Mouse (Mus musculus): ENCODE data around the gene Rgs6. TPM values are rescaled to one million over a fixed set of nuclear protein-coding genes. Genes with fewer than 3 reads are reported as not detected.

Gene Rgs6
- polyA plus RNA-seq, 1 experiment from 2014 or later = 4.5 TPM

DNA sequence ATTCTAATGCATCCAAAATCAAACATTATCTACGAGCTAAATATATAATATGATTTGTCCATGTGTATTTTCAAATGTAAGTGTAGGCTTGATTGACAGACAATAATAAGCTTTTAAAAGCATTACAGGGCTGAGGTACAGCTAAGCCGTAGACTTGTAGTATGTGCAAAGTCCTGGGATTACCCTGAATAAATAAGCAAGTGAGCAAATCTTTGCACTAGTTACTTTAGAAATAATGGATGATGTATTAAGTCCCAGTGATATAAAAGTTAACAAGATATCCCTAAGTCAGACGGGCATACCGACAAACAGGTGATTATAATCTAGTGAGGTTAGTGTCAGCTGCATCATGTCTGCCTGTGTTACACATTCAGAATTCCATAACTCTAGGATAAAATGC is 326.0 kb downstream of the Rgs6 start:
- Histone ChIP-seq H3K4me1 (no peaks in the 10 kb centered on the region), H3K27ac (no peak overlapping the region)

DNA sequence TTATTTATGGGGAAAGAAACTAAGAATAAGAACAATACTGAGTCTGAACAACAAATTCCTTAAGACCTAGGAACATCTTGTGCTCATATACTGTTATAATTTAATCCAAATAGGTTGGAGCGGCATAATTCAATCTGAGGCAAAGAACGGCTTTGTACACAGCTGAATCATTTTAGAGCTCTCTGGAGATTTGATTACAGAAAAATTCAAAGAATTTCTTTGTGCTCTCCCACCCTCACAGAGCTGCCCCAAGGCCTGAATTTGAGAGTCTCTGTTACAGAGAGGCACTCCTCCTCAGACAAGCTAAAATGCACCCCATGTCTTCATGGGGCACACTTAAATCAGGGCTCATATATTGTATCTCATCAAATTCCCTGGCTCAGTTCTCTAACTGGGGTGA is 332.1 kb downstream of the Rgs6 start:
- no peak for ATAC-seq
- Histone ChIP-seq H3K4me2 (no peak overlapping the region), H3K4me3 (no peak overlapping the region), H3K9ac (no peak overlapping the region), H3K27me3 (no peaks in the 10 kb centered on the region), H3K36me3 (ENCODE audit: poor library complexity, severe bottlenecking) (no peaks in the 10 kb centered on the region), H3K9me3 (replicated peaks) (no peaks in the 10 kb centered on the region), H3K27ac (no peak overlapping the region), H3K4me1 (no peaks in the 10 kb centered on the region)
- 43% methylated on average over 2 of the region's 2 CpGs for WGBS

More for the DNA sequence above, 326.0 kb downstream of the Rgs6 start:
- H3K9ac ChIP-seq = no peak overlapping the region
- no peaks in the 10 kb centered on the region for H3K9me3 ChIP-seq (replicated peaks)
- no peaks in the 10 kb centered on the region for H3K27me3 ChIP-seq
- H3K36me3 ChIP-seq (ENCODE audit: poor library complexity, severe bottlenecking) = no peaks in the 10 kb centered on the region
- 89% methylated on average over 4 of the region's 4 CpGs for WGBS
- no peak overlapping the region for H3K4me3 ChIP-seq
- ATAC-seq = no peak
- no peak overlapping the region for H3K4me2 ChIP-seq

DNA sequence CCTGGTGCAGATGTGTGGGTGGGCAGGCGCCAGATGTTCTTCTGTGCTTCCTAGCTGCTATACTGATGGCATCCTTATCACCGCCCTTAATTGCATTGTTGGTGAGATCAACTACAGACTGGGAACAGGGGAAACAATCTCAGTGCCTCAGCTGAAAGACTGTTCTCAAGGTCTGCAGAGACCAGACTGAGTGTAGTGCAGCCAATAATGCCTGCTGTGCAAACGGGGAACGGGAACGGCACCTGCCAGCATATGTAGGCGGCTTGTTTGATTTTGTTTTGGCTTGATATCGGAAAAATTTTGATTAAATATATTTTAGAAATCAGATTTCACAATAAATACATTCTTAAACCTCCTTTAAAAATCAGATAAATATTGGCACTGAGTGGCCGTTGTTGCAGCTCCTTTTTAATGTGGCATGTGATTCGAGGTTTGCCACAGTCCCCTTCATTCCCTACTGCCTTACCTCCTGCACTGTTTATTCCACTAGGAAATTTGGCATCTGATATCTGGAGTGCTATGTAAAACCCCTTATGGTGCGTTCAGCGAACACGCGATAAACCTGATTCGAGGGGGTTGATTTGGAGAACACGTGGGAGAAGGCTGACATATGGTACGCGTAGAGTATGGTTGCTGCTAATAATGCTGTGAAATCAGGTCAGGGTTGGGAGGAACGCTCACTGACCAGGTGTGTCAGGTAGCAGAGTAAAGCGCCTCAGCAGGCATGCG is 333.4 kb downstream of the Rgs6 start:
- no peak overlapping the region for H3K4me3 ChIP-seq
- ATAC-seq = no peak; the same call in 1 of the 2 replicates
- no peaks in the 10 kb centered on the region for H3K36me3 ChIP-seq (ENCODE audit: poor library complexity, severe bottlenecking)
- no peak overlapping the region for H3K4me2 ChIP-seq
- H3K27ac ChIP-seq = no peak overlapping the region
- no peaks in the 10 kb centered on the region for H3K27me3 ChIP-seq
- H3K9ac ChIP-seq = no peak overlapping the region
- H3K9me3 ChIP-seq (replicated peaks) = no peaks in the 10 kb centered on the region
- H3K4me1 ChIP-seq = no peaks in the 10 kb centered on the region
- 88% methylated on average over 20 of the region's 20 CpGs for WGBS

DNA sequence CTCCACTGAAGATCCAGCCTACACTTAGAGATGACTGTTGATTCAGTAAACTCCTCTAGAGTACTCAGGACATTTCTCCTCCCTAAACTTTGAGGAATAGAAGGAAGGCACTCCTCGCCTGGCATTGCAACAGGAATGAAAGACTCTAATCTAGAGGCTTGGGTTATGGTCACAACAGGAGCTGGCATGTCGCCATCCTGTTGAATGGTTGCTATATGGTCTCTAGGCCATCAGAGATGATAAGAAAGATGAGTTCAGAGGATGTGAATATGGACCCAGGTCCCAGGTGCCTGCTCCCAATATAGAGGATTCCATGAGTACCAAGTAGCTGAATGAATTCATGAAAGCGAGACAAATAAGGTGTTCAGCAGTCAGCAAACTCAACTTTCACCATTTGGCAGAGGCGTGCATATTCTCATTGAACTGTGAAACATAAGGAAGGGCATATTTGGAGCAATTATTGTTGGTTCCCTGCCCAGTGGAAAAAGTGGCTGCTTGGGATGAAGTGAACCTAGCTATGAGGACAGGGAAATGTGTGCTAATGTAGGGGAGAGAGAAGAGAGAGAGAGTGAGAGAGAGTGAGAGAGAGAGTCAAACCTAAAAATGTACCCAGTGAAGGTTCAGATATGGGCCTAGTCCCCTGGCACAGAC is 334.9 kb downstream of the Rgs6 start:
- Histone ChIP-seq H3K27ac (no peak overlapping the region), H3K36me3 (ENCODE audit: poor library complexity, severe bottlenecking) (no peaks in the 10 kb centered on the region), H3K4me1 (no peaks in the 10 kb centered on the region), H3K27me3 (no peaks in the 10 kb centered on the region), H3K9me3 (replicated peaks) (no peaks in the 10 kb centered on the region), H3K4me3 (no peak overlapping the region), H3K9ac (no peak overlapping the region), H3K4me2 (no peak overlapping the region)
- ATAC-seq = no peak
- 87% methylated on average over 4 of the region's 4 CpGs for WGBS

DNA sequence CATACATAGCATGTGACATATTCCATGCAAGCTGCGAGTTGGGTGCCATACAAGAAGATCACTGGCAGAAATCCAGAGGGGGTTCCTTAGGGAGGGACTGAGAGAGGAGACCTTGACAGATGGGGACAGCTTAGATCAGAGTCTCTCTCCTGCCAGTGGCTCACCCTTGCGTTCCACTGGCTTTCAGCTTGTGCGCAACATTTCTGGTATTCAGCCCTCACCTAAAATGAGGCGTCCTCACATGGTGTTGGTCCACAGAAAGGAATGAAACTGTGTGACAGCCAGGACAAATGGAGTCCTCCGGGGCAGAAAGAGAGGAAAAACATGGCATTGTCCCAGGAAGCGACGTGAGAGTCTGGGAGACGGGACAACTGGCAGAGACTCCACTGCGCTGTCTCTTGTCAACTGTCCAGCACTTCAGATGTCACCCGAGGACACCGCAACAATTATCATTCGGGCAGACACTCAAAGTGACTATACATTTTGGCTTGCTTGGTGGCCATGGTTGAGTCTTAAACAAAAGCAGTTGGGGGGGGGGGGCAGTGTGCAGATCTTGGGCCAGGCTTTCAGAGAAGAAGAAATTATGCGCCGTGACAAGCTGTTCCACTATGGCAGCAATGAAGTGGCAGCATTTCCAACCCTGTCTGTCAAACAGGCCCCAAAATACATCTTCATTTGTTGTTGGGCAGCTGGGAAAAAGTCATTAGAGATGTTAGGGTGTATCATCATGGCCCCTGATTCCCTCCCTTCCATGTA is 344.8 kb downstream of the Rgs6 start:
- Histone ChIP-seq H3K27ac (0 out of 2 replicates have a peak overlapping the region, but pooled peaks have one; percentile 23), H3K9ac (no peak overlapping the region), H3K27me3 (no peaks in the 10 kb centered on the region), H3K4me1 (no peaks in the 10 kb centered on the region), H3K9me3 (replicated peaks) (no peaks in the 10 kb centered on the region), H3K4me3 (no peak overlapping the region), H3K4me2 (no peak overlapping the region), H3K36me3 (ENCODE audit: poor library complexity, severe bottlenecking) (no peaks in the 10 kb centered on the region)
- peak; percentile 70; the same call in 1 of the 2 replicates for ATAC-seq
- WGBS = 74% methylated on average over 14 of the region's 14 CpGs

DNA sequence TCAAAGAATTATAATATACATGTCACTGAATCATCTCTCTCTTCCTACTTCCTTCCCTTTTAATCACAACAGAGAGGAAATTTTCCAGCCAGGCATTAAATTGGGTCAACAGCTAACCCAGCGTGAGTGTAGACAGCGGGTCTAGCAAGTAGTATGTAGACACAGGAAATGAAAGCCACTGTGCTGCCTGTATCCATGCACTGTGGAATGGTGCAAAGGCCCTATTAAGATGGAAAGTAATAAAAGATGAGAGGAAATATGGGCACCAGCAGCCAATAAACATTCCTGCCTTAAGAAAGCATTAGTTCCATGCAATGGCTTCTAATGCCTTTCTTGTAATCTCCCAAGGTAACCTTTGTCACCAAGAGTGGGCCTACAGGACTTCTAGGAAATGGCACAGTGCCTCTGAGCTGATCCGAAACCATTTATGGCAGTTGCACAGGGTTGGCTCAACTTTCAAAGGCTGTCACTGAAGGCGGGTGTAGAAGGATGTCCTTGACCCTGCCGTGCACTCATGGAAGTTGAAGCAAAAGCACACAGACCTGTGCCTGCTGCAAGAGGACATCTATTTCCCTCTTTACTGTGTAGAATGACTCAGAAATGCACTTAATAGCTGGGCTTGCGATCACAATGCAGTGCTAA is 347.1 kb downstream of the Rgs6 start:
- Histone ChIP-seq H3K27me3 (no peaks in the 10 kb centered on the region), H3K4me2 (no peak overlapping the region), H3K9me3 (replicated peaks) (no peaks in the 10 kb centered on the region), H3K36me3 (ENCODE audit: poor library complexity, severe bottlenecking) (no peaks in the 10 kb centered on the region), H3K4me3 (no peak overlapping the region), H3K4me1 (no peaks in the 10 kb centered on the region), H3K27ac (no peak overlapping the region), H3K9ac (no peak overlapping the region)
- 89% methylated on average over 6 of the region's 6 CpGs for WGBS
- ATAC-seq = no peak

DNA sequence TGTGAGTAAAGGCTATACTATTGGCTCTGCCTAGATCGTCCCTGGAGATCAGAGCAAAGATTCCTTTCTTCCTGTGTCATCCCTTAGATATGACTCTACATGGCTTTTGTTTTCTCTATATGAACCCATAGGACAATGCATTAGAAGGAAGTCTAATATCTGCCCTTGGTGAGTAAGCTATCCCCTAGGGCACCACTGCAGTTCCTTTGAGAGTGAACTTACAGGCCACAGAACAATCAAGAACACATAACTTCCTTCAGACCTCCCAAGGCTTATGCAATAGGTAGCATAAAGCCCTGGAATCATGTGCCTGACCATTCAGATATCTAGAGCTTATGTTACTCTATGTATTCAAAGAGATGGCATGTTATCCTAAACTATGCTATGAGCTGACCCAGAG is 347.7 kb downstream of the Rgs6 start:
- no peaks in the 10 kb centered on the region for H3K9me3 ChIP-seq (replicated peaks)
- 97% methylated on average over 1 of the region's 1 CpGs for WGBS
- H3K4me1 ChIP-seq = no peaks in the 10 kb centered on the region
- no peak overlapping the region for H3K4me2 ChIP-seq
- no peak overlapping the region for H3K9ac ChIP-seq
- ATAC-seq = no peak
- no peak overlapping the region for H3K4me3 ChIP-seq
- no peaks in the 10 kb centered on the region for H3K27me3 ChIP-seq
- H3K36me3 ChIP-seq (ENCODE audit: poor library complexity, severe bottlenecking) = no peaks in the 10 kb centered on the region
- no peak overlapping the region for H3K27ac ChIP-seq

DNA sequence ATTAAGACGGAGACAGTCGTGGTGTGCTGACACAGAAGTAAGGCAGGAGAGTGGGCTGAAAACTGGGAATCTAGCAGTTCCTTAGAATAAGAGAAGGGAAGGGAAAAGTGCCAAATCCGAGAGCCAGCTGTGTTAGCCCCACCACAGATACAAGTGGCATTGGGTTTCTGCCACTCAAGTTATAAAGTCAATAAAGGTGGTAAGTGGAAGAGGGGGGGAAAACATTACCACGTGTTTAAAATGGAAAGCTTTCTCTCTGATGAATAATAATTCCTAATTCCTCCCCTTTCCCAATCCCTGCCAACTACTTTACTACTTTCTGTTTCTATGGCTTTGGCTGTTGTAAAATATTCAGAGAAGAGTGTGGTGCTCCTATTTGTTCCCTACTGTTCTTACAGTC is 352.4 kb downstream of the Rgs6 start:
- Histone ChIP-seq H3K4me2 (no peak overlapping the region), H3K4me3 (no peak overlapping the region), H3K27me3 (no peaks in the 10 kb centered on the region), H3K9ac (no peak overlapping the region), H3K4me1 (no peaks in the 10 kb centered on the region), H3K27ac (no peak overlapping the region), H3K36me3 (ENCODE audit: poor library complexity, severe bottlenecking) (no peaks in the 10 kb centered on the region), H3K9me3 (replicated peaks) (no peaks in the 10 kb centered on the region)
- WGBS = 77% methylated on average over 4 of the region's 4 CpGs
- no peak for ATAC-seq

DNA sequence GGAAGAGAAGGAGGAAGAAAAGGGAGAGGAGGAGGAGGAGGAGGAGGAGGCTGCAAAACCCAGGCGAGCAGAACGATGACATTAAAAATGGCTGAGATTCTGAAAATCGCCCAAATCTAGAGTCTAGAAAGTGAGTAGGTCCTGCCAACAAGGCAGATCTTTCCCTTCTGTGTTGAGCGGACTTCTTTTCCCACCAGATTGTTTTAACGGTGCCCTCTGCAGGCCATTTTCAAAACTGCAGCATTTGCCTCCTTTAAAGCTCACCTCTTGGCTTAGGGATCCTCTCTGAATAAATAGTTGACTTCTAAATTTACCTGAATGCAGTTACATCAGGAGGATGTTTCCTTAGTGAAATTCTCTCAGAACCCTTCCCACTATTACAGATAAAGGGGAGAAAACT is 358.4 kb downstream of the Rgs6 start:
- peak; percentile 68; the same call in 1 of the 2 replicates for ATAC-seq
- H3K36me3 ChIP-seq (ENCODE audit: poor library complexity, severe bottlenecking) = no peaks in the 10 kb centered on the region
- no peak overlapping the region for H3K4me3 ChIP-seq
- H3K9ac ChIP-seq = no peak overlapping the region
- H3K27ac ChIP-seq = no peak overlapping the region
- 15% methylated on average over 5 of the region's 5 CpGs for WGBS
- no peaks in the 10 kb centered on the region for H3K4me1 ChIP-seq
- H3K9me3 ChIP-seq (replicated peaks) = no peaks in the 10 kb centered on the region
- H3K27me3 ChIP-seq = no peaks in the 10 kb centered on the region
- H3K4me2 ChIP-seq = peak overlapping the region; percentile 27; the same call in 1 of the 2 replicates

DNA sequence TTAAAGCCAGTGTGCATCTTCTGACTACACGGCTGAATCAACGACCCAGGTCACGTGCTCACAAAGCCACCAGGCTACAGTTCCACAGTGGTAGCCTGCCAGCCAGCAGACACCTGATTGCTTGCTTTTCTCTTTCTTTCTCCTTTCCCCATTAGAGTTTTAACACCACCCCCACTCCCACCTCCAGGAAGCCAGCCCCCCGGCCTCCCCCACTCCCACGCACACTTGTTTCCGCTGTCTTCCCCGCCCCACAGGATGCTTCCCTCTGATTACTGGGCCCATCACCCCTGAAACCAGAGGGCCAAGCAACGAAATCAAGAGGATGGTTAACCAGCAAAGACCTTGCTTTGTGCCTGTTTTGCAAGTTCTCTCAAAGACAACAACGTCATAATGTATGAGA is 373.0 kb downstream of the Rgs6 start:
- no peak for ATAC-seq
- 86% methylated on average over 9 of the region's 9 CpGs for WGBS
- peak overlapping the region; percentile 25; the same call in 1 of the 2 replicates for H3K27ac ChIP-seq
- H3K4me2 ChIP-seq = no peak overlapping the region
- H3K4me1 ChIP-seq = no peaks in the 10 kb centered on the region
- no peaks in the 10 kb centered on the region for H3K36me3 ChIP-seq (ENCODE audit: poor library complexity, severe bottlenecking)
- no peak overlapping the region for H3K9ac ChIP-seq
- no peaks in the 10 kb centered on the region for H3K9me3 ChIP-seq (replicated peaks)
- H3K4me3 ChIP-seq = no peak overlapping the region
- no peaks in the 10 kb centered on the region for H3K27me3 ChIP-seq

DNA sequence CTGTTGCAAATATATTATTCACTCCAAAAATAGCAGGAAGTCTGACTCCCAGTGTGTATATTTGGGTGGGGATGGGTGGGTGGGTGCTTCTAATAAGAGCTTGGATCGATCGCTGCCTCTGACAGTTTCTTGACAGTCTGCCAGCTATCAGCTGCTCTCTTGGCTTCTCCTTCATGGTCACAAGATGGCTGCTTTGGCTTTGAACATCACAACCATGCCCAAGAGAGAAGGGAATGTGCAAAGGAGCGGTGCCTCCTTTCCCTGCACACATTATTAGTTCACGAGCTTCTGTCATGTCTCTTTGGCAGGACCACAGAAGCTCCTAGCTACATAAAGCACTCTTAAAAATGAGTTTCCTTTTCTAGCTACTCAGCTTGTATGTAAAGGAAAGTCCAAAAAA is 373.8 kb downstream of the Rgs6 start:
- Histone ChIP-seq H3K9me3 (replicated peaks) (no peaks in the 10 kb centered on the region), H3K27ac (no peak overlapping the region), H3K9ac (no peak overlapping the region), H3K36me3 (ENCODE audit: poor library complexity, severe bottlenecking) (no peaks in the 10 kb centered on the region), H3K4me1 (no peaks in the 10 kb centered on the region), H3K4me2 (no peak overlapping the region), H3K4me3 (no peak overlapping the region), H3K27me3 (no peaks in the 10 kb centered on the region)
- 70% methylated on average over 4 of the region's 4 CpGs for WGBS
- no peak for ATAC-seq

Data from forebrain, embryonic 13.5 days (tissue).